In the genomic region with DNA sequence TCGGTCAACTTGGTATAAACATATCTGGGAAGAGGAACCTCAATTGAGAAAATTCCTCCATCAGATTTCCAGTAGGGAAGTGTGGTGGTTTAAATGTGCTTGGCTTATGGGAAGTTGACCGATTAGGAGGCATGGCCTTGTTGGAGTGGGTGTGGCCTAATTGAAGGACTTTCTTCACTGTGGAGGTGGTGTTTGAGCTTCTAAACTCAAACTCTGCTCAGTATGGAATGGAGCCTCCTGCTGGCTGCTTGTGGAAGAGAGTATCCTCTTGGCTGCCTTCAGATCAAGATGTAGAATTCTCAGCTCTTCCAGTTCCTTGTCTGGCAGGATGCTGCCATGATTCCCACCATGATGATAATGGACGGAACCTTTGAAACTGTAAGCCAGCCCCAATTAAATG, we compare ENCODE assay signal across 20 mouse cellular contexts. TPM values are rescaled to one million over a fixed set of nuclear protein-coding genes. Genes with fewer than 3 reads are reported as not detected.
A peak's percentile ranks its signal among the peaks of the same experiment; 100 is the strongest.
DNase-seq lines count a peak whose midpoint lies in the region; ATAC-seq and TF ChIP-seq lines count a peak whose summit lies in the region.
"Had no signal": no experiment of that assay in that cellular context is flagged by ENCODE, and none has a peak within 500 bp of the region (broad histone marks: within the 10 kb centered on the region; RNA-seq: fewer than 3 reads in every experiment).

No protein-coding gene starts in this region.

- H3K4me2 ChIP-seq in liver, embryonic 14.5 days (ENCODE audit: low read depth) = no peak overlapping the region
- no peak overlapping the region for H3K4me2 ChIP-seq in liver, embryonic 12.5 days
- H3K4me2 ChIP-seq: hindbrain, embryonic 12.5 days; limb, embryonic 12.5 days; lung, embryonic 15.5 days had no signal

- no peak for ATAC-seq in CD4-positive, CD25-positive, alpha-beta regulatory T cell, adult 4 months
- ATAC-seq in liver, embryonic 14.5 days (ENCODE audit: insufficient read depth) = no peak
- ATAC-seq in liver, embryonic 12.5 days = no peak
- ATAC-seq in megakaryocyte progenitor cell, adult 5-6 weeks (replicated peaks; ENCODE audit: poor library complexity) = peak; percentile 61; the same call in 1 of the 2 replicates
- ATAC-seq: forebrain, postnatal 0 days had no signal

- TF ChIP-seq EP300 in liver, embryonic 14.5 days (IDR thresholded peaks at IDR 0.05; ENCODE audit: low read depth) = no peak

- no peak overlapping the region for H3K4me3 ChIP-seq in liver, embryonic 14.5 days (ENCODE audit: insufficient read depth in 1 of 2, low read depth in 2 of 2, low read length in 2 of 2)
- no peak overlapping the region for H3K4me3 ChIP-seq in liver, embryonic 12.5 days
- H3K4me3 ChIP-seq: hindbrain, embryonic 12.5 days; limb, embryonic 12.5 days; lung, embryonic 15.5 days; megakaryocyte, embryonic 14.5 days had no signal

- H3K27ac ChIP-seq in liver, embryonic 14.5 days = no peak overlapping the region
- no peak overlapping the region for H3K27ac ChIP-seq in liver, embryonic 12.5 days
- H3K27ac ChIP-seq: hindbrain, embryonic 12.5 days; limb, embryonic 12.5 days; lung, embryonic 15.5 days had no signal

- no peaks in the 10 kb centered on the region for H3K27me3 ChIP-seq in liver, embryonic 14.5 days (ENCODE audit: control insufficient read depth, insufficient read depth, low read length)
- H3K27me3 ChIP-seq in liver, embryonic 12.5 days (replicated peaks) = peaks cover 2% of the 10 kb centered on the region; the same call in 1 of the 2 replicates
- H3K27me3 ChIP-seq: hindbrain, embryonic 12.5 days; limb, embryonic 12.5 days; lung, embryonic 15.5 days had no signal

- peak; percentile 11; the same call in 1 of the 2 replicates for TF ChIP-seq CTCF in liver, embryonic 14.5 days (IDR thresholded peaks at IDR 0.05; ENCODE audit: low read depth)

- H3K9me3 ChIP-seq in liver, embryonic 14.5 days (ENCODE audit: control insufficient read depth, low read length) = no peaks in the 10 kb centered on the region
- no peaks in the 10 kb centered on the region for H3K9me3 ChIP-seq in liver, embryonic 12.5 days (replicated peaks)
- H3K9me3 ChIP-seq: hindbrain, embryonic 12.5 days; limb, embryonic 12.5 days; lung, embryonic 15.5 days had no signal

- peak; percentile 28 for DNase-seq in CD4-positive, CD25-positive, alpha-beta regulatory T cell, adult 2 months (ENCODE audit: low read depth, low spot score)
- DNase-seq in liver, embryonic 14.5 days (ENCODE audit: low read depth in 3 of 3, low spot score in 3 of 3) = no peak
- DNase-seq in NIH3T3 (ENCODE audit: low read depth) = peak; percentile 53
- DNase-seq in urinary bladder, postnatal 36 days (ENCODE audit: low spot score in 2 of 2) = no peak
- no peak for DNase-seq in heart, adult 11 months
- DNase-seq: adrenal gland, postnatal 25 days; cerebellum, adult 2 months; forebrain, postnatal 0 days; heart, postnatal 10 days; kidney, postnatal 14 days; layer of hippocampus, adult 9-11 months; spleen, adult 18-20 months; thymus, postnatal 14 days had no signal

- H3K4me1 ChIP-seq in liver, embryonic 14.5 days (replicated peaks; ENCODE audit: control insufficient read depth in 2 of 2, insufficient read depth in 2 of 2, low read length in 1 of 2) = no peaks in the 10 kb centered on the region
- no peaks in the 10 kb centered on the region for H3K4me1 ChIP-seq in liver, embryonic 12.5 days
- H3K4me1 ChIP-seq: hindbrain, embryonic 12.5 days; limb, embryonic 12.5 days; lung, embryonic 15.5 days; megakaryocyte, embryonic 14.5 days had no signal

- no peaks in the 10 kb centered on the region for H3K36me3 ChIP-seq in liver, embryonic 14.5 days (replicated peaks; ENCODE audit: control insufficient read depth, insufficient read depth, low read depth)
- H3K36me3 ChIP-seq in liver, embryonic 12.5 days = no peaks in the 10 kb centered on the region
- H3K36me3 ChIP-seq: hindbrain, embryonic 12.5 days; limb, embryonic 12.5 days; lung, embryonic 15.5 days had no signal

- H3K9ac ChIP-seq in liver, embryonic 14.5 days (replicated peaks) = no peak overlapping the region
- no peak overlapping the region for H3K9ac ChIP-seq in liver, embryonic 12.5 days
- H3K9ac ChIP-seq: forebrain, postnatal 0 days; hindbrain, embryonic 12.5 days; limb, embryonic 12.5 days; lung, embryonic 15.5 days had no signal

- 56% methylated on average over 3 of the region's 3 CpGs for WGBS in liver, embryonic 14.5 days (ENCODE audit: insufficient replicate concordance)
- 63% methylated on average over 3 of the region's 3 CpGs for WGBS in liver, embryonic 12.5 days (ENCODE audit: insufficient replicate concordance)

RNA-seq across cellular contexts. Expression of a gene that starts 21.1 kb away (rescaled TPM):
- polyA plus RNA-seq in CD4-positive, CD25-positive, alpha-beta regulatory T cell, adult 4 months (2017; shearing (Covaris generic)) = under 1 TPM; 0.30 to 0.48 TPM
- 1.7 TPM in 2 replicates for polyA plus RNA-seq in liver, embryonic 14.5 days (2012; rRNA removed)
- 2.6 and 2.9 TPM in 2 replicates for polyA plus RNA-seq in liver, embryonic 14.5 days (2014; fragmentation: Nextera tagmentation; extraction: Ambion mirVana)
- 6.1 and 6.4 TPM in 2 replicates for polyA plus RNA-seq in liver, embryonic 12.5 days (2016; fragmentation: Nextera tagmentation; extraction: Ambion mirVana)
- 4.3 and 5.3 TPM in 2 replicates for total RNA-seq in megakaryocyte progenitor cell, adult 5-6 weeks (2015)
- total RNA-seq in megakaryocyte progenitor cell, adult 5-6 weeks (2017) = 9.3 and 9.6 TPM in 2 replicates

RNA-seq across cellular contexts. Expression of a gene that starts 27.2 kb away (rescaled TPM):
- polyA plus RNA-seq in CD4-positive, CD25-positive, alpha-beta regulatory T cell, adult 4 months (2017; shearing (Covaris generic)) = 1 to 10 TPM; 5.1 to 6.7 TPM
- polyA plus RNA-seq in liver, embryonic 14.5 days (2012; rRNA removed) = 7.6 and 12.1 TPM in 2 replicates
- polyA plus RNA-seq in liver, embryonic 14.5 days (2014; fragmentation: Nextera tagmentation; extraction: Ambion mirVana) = 16.3 and 19.1 TPM in 2 replicates
- 25.5 and 27.7 TPM in 2 replicates for polyA plus RNA-seq in liver, embryonic 12.5 days (2016; fragmentation: Nextera tagmentation; extraction: Ambion mirVana)
- 19.3 and 19.7 TPM in 2 replicates for total RNA-seq in megakaryocyte progenitor cell, adult 5-6 weeks (2015)
- total RNA-seq in megakaryocyte progenitor cell, adult 5-6 weeks (2017) = 8.8 and 10.3 TPM in 2 replicates

Comparison
In these comparisons a context has a peak if more than half of its experiments do, and no peak if none do; other contexts are left out.
1. DNase-seq: peak in CD4-positive, CD25-positive, alpha-beta regulatory T cell, adult 2 months (single experiment) and NIH3T3 (single experiment); none in liver, embryonic 14.5 days (0 of 3), urinary bladder, postnatal 36 days (0 of 2) and heart, adult 11 months (single experiment).